Mouse (Mus musculus) bone marrow macrophage, adult 2 months (primary cell): Measurements from ENCODE around the gene Adgrl3.

Experiments
- CTCF ChIP-seq: IDR thresholded peaks from 2 replicates; pipeline ENCODE4 v1.5.1; 2012; ENCODE audit warnings: low read depth, mild to moderate bottlenecking, low read length, moderate library complexity
- POLR2A ChIP-seq: IDR thresholded peaks from 2 replicates; pipeline ENCODE4 v1.6.1; 2012; ENCODE audit warnings: mild to moderate bottlenecking, low read depth, low read length, borderline replicate concordance

DNA sequence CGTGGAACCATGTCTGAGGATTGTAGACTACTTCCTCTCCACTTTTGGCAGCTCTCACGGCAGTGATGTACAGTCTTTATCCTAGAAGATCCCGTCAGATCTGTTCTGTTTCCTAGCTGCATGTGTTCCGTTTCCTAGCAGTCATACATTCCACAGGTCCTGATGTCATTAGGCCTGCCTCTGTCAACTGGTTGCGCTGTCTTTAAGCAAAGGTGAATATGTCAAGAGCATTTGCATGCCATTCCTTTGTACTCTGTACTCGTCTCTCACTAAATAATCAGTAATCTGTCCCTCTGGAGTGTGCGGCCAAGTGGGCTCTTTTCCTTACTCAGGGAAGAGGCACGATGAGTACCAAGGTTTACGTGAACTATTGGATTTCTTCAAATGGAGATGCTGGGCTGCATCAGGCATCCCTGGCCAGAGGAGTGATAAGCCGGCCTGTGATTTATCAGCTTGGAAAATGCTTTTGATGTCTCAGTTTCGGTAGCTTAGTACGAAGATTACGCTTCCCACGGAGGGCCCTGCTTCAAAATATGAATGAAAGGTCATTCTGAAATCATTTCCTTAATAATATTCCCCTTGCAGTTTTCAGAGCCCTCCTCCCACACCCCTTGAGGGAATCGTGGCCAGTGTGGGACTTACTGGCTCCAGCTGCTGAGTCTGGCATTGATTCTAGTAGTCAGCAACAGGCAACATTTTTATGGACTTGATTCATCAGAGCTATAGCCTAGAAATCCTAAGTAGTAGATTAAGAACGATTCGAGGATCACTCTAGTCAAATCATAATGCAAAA is 4.2 kb downstream of the Adgrl3 start:
- TF ChIP-seq POLR2A (no peak), CTCF (no peak)
